Mouse (Mus musculus) MEL (cell line): ENCODE data around the gene Phf21a.

Experiments used
- CTCF ChIP-seq, 3 experiments: IDR thresholded peaks in 2 of 3; conservative IDR thresholded peaks in 1 of 3; 2 replicates each; pipeline ENCODE4 v1.5.1; 2011 to 2012; ENCODE audit warnings: low read length in 3 of 3, low read depth in 2 of 3, mild to moderate bottlenecking in 2 of 3, improper control_type of control experiment in 1 of 3, inconsistent platforms in 1 of 3, mixed read lengths in 1 of 3, moderate library complexity in 1 of 3; ENCODE audit not compliant: control insufficient read depth in 1 of 3, insufficient read depth in 1 of 3, poor library complexity in 1 of 3, severe bottlenecking in 1 of 3
- ELF1 ChIP-seq: IDR thresholded peaks from 2 replicates; pipeline ENCODE4 v1.6.1; 2014; ENCODE audit warnings: low read depth, mild to moderate bottlenecking, inconsistent platforms, low read length, improper control_type of control experiment, moderate library complexity
- EP300 ChIP-seq, 2 experiments: IDR thresholded peaks; 2 replicates each; pipeline ENCODE4 v1.6.1; 2011; ENCODE audit warnings: improper control_type of control experiment in 2 of 2, low read length in 2 of 2, low read depth in 1 of 2, mild to moderate bottlenecking in 1 of 2
- GATA1 ChIP-seq: IDR thresholded peaks from 2 replicates; pipeline ENCODE4 v1.6.1; 2011; ENCODE audit warnings: low read depth, low read length, improper control_type of control experiment
- MAZ ChIP-seq: IDR thresholded peaks from 2 replicates; pipeline ENCODE4 v1.6.1; 2012; ENCODE audit warnings: low read depth, mild to moderate bottlenecking, inconsistent platforms, low read length, improper control_type of control experiment
- MEF2A ChIP-seq: IDR thresholded peaks from 2 replicates; pipeline ENCODE4 v1.6.1; 2014; ENCODE audit warnings: low read depth, mild to moderate bottlenecking, inconsistent platforms, low read length, improper control_type of control experiment; ENCODE audit not compliant: poor library complexity, insufficient replicate concordance, severe bottlenecking; ENCODE audit errors: extremely low read depth
- MXI1 ChIP-seq: IDR thresholded peaks from 2 replicates; pipeline ENCODE4 v1.6.1; 2011; ENCODE audit warnings: mild to moderate bottlenecking, low read depth, low read length, improper control_type of control experiment
- NRF1 ChIP-seq: IDR thresholded peaks from 2 replicates; pipeline ENCODE4 v1.6.1; 2014; ENCODE audit warnings: low read depth, mild to moderate bottlenecking, inconsistent platforms, low read length, improper control_type of control experiment, moderate library complexity; ENCODE audit not compliant: poor library complexity, insufficient read depth, severe bottlenecking
- POLR2A ChIP-seq, 2 experiments: IDR thresholded peaks; 2 replicates each; pipeline ENCODE4 v1.6.1; 2011 to 2012; ENCODE audit warnings: low read length in 2 of 2, mild to moderate bottlenecking in 2 of 2, control low read depth in 1 of 2, improper control_type of control experiment in 1 of 2, low read depth in 1 of 2, moderate library complexity in 1 of 2; ENCODE audit not compliant: control insufficient read depth in 1 of 2, insufficient read depth in 1 of 2, poor library complexity in 1 of 2
- SIN3A ChIP-seq: IDR thresholded peaks from 2 replicates; pipeline ENCODE4 v1.6.1; 2012; ENCODE audit warnings: low read length, improper control_type of control experiment, inconsistent platforms
- TCF12 ChIP-seq: IDR thresholded peaks from 2 replicates; pipeline ENCODE4 v1.6.1; 2014; ENCODE audit warnings: low read depth, mild to moderate bottlenecking, inconsistent platforms, low read length, improper control_type of control experiment, moderate library complexity
- USF2 ChIP-seq, 2 experiments: IDR thresholded peaks; 2 replicates each; pipeline ENCODE4 v1.6.1; 2011 to 2012; ENCODE audit warnings: improper control_type of control experiment in 2 of 2, low read length in 2 of 2, borderline replicate concordance in 1 of 2, inconsistent platforms in 1 of 2, low read depth in 1 of 2, mild to moderate bottlenecking in 1 of 2; ENCODE audit not compliant: insufficient read depth in 1 of 2
- ZNF384 ChIP-seq: IDR thresholded peaks from 2 replicates; pipeline ENCODE4 v1.6.1; 2012; ENCODE audit warnings: low read depth, mild to moderate bottlenecking, inconsistent platforms, low read length, improper control_type of control experiment

GRCm38 (mm10) chr2:92089782-92090181, 3.1 kb upstream of the Phf21a start:
- no peak for TF ChIP-seq EP300 (IDR thresholded peaks at IDR 0.05; ENCODE audit: low read depth in 1 of 2, low read length in 2 of 2)
- no peak for TF ChIP-seq POLR2A (IDR thresholded peaks at IDR 0.05; ENCODE audit: control insufficient read depth in 1 of 2, insufficient read depth in 1 of 2, low read depth in 1 of 2, low read length in 2 of 2, poor library complexity in 1 of 2)
- TF ChIP-seq MXI1, result no peak
- no peak for TF ChIP-seq CTCF (IDR thresholded peaks at IDR 0.05 in 2 of 3, conservative IDR thresholded peaks at IDR 0.05 in 1 of 3; ENCODE audit: control insufficient read depth in 1 of 3, insufficient read depth in 1 of 3, low read depth in 2 of 3, low read length in 3 of 3, poor library complexity in 1 of 3, severe bottlenecking in 1 of 3)
- no peak for TF ChIP-seq GATA1
- TF ChIP-seq MEF2A, result no peak
- TF ChIP-seq NRF1, result no peak
- TF ChIP-seq ELF1, result no peak
- no peak for TF ChIP-seq TCF12
- TF ChIP-seq SIN3A, result no peak
- no peak for TF ChIP-seq USF2 (IDR thresholded peaks at IDR 0.05; ENCODE audit: borderline replicate concordance in 1 of 2, insufficient read depth in 1 of 2, low read depth in 1 of 2, low read length in 2 of 2)
- TF ChIP-seq ZNF384, result no peak
- no peak for TF ChIP-seq MAZ
